Mouse (Mus musculus): Measurements from ENCODE around the gene Gm2163.
"Not testable (repeated sequence)": the region's sequence is repeated elsewhere in the genome, so short reads cannot be mapped to it uniquely, and the experiment has no call there.

DNA sequence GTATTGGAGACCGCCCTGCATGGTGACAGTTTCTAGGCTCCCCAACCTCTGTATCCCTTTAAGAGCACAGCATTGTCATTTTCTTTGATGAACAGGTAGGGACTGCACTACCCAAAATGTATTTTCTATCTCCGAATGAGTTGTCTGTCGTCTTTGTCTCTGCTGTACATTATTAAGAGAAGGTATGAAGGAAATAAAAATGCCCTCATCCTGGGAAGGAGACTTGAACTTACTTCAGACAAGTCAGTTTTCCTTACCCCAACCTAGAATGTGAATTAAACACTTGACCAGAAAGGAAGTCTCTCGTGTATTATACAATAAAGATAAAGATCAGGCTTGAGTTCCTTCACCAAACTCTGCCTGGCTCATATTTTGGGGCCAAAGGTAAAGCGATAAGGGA, at the start of gene Gm2163:
- not testable (repeated sequence) for TF ChIP-seq CTCF (IDR thresholded peaks at IDR 0.05; ENCODE audit: borderline replicate concordance, control insufficient read depth, extremely low read depth, insufficient read depth, low read length, poor library complexity); POLR2A (IDR thresholded peaks at IDR 0.05; ENCODE audit: control insufficient read depth, extremely low read depth, insufficient read depth, low read length, poor library complexity)
